Mouse (Mus musculus) common myeloid progenitor, adult 5-6 weeks (primary cell): ENCODE results near the gene Rinl. TPM values are rescaled to one million over a fixed set of nuclear protein-coding genes. Genes with fewer than 3 reads are reported as not detected.

ENCODE experiments used
- ATAC-seq: replicated peaks from 2 replicates; pipeline ENCODE4 v1.8.0; 2016; ENCODE audit warnings: low read depth, mild to moderate bottlenecking, moderate TSS enrichment, inconsistent platforms; ENCODE audit not compliant: poor library complexity, severe bottlenecking
- total RNA-seq: library from RNA; stranded (forward); fragments of 200-1000, 187-1606 nt; gene quantifications from 2 replicates; pipeline ENCODE4 v1.2.3, GENCODE M21; 2017

Gene Rinl
- total RNA-seq, 1 experiment from 2014 or later: 35.6 TPM

DNA sequence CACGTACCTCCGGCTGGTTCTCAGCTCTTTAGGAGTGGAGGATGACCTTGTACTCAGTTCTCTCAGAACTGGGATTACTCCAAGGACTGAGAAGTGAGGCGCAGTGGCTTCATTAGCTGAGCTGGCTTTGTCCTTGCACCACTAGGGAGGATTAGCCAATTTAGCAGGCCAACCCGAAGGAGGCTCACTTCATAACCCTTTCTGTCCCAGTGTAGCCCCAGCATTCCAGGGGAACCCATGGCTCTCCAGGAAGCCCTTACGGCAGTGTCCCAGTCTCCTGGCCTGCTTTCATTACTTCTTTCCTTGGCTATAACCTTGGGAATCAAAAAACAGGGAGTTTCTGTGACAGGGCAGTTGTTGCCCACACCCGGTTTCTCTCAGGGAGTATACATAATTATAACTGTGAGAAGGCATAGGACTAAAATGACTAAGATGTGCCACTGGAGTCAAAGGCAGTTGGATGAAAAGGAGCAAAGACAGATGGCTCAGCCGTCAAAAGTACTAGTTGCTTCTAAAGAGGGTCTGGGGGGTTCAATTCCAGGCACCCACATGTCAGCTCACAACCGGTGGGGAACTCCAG is 19.0 kb downstream of the Rinl start:
- no peak for ATAC-seq

DNA sequence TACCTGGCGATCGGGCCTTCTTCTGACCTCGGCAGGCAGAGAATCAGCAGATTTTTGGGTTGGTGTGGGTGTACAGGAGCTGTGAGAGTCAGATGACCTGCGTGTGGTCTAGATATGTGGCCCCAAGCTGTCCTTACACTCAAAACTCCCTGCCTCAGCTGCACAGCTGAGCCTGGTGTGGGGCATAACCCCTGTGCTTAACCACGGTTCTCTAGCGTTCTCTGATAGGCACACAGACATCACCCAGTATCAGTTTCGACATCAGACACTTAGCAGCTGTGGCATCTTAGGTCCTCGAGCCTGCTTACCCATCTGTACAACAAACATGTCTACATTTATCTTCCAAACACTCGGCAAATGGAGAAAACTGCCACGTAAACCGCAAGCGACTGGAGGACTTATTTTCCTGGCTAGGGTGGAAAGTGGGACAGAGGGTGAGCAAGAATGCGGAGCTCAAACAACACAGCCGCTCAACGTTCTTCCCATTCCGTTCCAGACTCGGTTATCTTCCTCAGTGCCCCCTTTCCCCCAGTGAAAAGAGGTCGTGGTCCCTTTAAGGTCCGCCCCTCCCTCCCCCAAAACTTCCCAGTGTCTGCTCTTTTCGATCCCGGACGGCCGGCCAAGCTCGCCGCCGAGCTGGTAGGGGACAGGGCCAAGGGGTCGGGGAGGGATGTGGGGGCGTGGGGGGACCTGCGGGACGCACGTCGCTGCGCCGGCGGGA is 19.6 kb downstream of the Rinl start, which contains the start of gene Hnrnpl:
TSS of gene Hnrnpl (plus strand) at position 321 of the 721 bp plus-strand sequence.
- ATAC-seq: peak; percentile 9; the same call in 1 of the 2 replicates

DNA sequence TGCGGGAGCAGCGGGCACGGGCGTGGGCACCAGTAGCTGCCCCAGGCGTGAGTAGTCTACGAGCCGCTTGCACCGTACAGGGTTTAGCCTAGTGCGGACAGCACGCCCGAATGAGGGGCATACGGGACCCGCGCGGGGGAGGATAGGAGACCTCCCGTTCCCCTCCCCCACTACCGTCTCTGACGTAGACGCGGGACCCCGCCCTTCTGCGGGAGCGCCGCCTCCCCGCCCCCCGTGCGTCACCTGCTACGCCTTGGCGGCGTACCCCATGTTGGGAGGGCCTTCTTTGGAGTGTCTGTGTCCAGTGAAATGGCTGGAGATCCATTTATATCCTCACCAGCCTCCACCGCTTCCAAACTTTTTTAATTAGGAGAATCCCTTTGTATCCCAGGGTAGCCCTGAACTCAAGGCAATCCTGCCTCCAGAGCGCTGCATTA is 20.2 kb downstream of the Rinl start:
- ATAC-seq: peak; percentile 50

DNA sequence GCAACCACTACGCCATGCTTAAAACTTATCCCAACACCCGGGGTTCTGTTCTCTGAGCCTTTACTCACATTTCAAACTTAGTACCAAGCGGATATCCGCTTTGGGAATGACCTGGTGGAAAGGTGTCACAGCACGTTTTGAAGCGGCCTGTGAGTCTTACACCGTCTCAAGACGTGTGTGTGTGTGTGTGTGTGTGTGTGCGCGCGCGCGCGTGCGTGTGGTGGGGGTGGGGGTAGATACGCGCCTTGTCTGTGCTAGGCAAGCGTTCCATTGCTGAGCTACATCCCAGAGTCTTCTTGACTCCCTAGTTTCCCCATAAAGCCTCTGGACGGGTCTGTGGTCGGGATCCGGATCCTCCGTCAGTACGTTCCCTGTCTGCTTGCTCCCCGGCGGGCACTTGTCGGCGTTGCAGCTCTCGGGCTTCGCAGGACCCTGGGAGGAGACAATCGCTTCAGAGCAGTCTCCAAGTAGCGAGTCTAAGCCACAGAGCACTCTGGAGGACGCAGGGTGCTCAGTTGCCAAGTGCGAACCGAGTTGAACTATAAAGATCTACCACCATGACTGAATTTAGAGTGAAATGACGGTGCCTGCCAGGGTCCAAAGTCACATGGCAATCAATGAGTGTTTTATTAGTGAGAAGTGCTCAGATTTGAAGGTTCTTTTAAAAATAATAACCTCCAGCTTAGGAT is 20.8 kb downstream of the Rinl start:
- peak; percentile 4 for ATAC-seq

DNA sequence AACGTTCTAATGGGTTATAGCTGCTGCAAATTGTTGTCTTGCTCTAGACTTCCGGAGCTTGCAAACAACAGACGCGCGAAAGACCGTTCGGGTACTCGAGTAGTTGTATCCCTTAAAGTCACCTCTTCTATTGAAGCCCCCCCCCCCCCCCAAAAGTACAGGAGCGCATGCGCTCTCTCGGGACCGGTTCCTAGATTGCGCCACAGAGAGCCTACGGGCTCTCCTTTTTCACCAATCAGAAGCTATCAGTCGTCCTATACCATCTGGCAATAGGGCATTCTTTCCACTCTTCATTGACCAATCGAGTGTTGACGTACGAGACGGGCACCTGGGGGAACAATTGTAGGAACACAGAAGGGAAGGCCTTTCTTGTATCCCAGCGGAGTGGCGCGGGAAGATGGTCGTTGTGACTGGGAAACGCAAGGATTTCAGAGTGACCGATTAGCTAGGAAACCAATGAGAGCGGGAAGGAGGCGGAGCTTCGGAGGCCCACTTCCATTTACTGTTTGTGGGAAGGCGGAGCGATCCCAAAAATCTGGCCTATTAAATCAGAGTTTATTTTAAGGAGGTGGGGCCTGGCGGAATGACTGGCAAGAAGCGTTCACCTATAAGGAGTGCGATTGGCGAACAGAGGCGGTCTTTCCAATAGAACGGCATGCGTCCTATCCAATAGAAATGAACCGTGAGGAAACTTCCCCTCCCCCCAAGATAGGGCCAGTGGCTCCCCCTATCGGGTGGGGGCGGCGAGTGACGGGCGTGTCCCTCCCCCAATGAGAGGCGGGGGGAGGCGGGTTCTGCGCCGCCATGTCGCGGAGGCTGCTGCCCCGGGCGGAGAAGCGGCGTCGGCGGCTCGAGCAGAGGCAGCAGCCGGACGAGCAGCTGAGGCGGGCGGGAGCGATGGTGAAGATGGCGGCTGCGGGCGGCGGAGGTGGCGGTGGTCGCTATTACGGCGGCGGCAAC is 21.6 kb downstream of the Rinl start:
- peak; percentile 62 for ATAC-seq

DNA sequence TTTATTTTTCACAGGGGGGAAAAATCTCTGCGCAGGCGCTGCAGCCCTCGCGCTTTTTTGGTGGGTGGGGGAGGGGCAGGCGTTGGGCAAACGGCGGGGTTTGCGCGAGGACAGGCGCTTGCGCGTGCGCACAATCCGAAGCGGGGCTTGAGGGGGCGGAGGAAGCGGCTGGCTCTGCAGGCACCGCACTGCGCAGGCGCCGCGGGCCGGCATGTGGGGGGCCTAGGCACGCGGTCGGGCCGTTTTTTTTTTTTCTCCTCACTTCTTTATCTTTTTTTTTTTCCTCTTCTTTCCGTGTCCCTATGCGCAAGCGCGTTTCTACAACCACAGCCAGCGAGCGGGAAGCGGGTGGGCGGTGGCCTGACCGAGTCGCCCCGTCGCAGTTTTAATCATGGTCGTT is 22.5 kb downstream of the Rinl start:
- peak; percentile 13 for ATAC-seq

DNA sequence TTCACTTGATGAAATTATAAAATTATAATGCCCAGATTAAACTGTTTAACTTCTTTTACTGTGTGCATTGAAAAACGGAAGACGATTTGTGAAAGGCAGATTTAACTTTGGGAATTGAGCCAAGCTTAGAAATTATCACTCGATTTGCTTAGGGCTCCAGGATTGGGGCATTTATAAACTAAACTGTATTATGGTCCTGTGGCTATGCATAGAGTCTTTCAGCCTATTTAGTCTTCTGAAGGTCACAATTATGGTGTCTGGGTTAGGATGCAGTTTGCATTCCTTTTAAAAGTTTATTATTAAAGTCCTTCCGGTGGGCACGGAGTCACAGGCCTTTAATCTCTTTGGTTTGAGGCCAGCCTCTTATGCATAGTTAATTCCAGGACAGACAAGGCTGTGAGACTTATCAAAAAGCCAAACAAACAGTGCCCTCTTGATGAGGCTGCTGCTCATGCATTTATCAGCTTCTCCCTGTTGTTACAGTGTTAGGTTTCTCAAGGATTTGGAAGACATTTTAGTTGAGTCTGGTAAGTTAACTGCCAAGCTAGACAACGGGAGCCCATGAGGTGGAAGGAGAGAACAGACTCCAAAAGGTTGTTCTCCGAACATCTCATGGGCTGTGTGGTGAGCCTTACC is 23.0 kb downstream of the Rinl start:
- no peak for ATAC-seq

DNA sequence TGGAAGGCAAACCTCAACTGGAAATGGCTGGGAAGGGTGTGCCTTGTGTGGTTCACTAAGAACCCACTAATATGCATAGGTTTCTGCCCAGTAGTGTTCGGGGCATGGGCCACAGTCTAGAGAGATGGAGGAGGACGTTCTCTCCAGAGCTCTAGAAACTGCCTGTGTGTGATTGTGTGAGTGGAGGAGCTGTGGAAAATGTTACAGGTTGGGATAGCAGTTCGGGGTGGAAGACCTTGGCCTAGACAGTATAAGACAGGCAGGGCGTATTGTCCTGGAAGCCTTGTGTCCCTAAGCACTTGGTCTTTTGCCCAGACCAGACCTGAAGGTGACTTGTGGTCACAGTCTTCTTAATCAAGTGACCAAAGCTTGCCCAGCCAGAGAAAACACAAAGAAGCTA is 23.7 kb downstream of the Rinl start:
- ATAC-seq: no peak

DNA sequence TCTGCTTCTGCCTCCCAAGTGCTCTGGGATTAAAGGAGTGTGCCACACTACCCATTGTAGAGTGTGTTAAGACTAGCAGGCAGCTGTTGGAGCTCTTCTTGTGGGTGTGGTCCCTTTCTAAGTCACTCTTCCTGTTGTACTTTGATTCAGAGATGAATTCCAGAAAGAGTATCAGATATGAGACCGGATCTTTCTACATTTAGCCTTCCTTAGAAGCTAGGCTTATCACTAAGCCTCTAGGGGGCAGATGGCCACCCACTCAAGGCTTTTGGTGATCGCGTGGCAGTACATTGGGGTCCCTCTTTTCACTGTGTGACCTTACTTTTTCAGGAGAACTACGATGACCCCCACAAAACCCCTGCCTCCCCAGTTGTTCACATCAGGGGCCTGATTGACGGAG is 24.2 kb downstream of the Rinl start:
- ATAC-seq: no peak

DNA sequence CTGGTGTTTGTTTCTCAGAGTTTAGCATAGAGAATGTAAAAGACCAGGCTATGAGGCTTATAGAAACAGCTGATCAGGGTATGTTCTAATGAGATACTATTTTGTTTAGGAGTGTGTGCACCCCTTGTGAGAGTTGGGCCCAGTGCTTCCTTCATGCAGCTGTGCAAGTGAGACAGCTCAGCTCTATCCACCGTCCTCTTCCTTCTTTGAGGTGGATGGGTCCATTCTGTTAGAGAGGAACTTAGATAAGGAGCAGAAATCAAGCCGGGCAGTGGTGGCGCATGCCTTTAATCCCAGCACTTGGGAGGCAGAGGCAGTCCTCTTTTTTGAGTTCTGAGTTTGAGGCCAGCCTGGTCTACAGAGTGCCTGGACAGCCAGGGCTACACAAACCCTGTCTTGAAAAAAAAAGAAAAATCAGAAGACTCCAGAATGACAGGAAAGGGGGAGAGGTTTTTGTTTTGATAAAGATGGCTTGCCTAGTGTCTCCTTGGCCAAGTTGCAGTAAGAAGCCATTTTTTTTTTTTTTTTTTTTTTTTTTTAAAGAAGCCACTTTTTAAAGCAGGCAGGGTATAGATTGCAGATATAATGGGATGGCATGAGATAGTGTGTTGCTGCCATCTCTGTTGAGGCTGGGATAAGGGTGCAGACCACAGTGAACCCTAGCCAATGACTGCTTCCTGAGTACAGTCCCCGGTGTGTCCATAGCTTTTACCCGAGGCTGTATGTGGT is 25.7 kb downstream of the Rinl start:
- no peak for ATAC-seq

DNA sequence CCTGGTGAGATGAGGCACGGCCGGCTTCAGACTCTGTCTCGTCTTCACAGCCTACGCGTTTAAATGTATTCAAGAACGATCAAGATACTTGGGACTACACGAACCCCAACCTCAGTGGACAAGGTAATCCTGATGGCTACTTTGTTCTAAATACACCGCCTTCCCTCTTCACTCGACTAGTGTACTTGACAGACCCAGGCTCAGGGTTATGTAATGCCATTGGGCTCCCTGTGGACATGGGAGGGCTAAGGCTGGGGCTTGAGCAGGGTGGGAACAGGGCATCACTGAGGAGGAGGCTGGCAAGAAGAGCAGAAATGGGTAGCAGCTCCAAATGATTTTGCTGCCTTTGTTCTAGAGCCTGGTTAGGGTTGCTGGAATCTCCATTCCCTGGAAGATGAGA is 26.5 kb downstream of the Rinl start:
- ATAC-seq: no peak

DNA sequence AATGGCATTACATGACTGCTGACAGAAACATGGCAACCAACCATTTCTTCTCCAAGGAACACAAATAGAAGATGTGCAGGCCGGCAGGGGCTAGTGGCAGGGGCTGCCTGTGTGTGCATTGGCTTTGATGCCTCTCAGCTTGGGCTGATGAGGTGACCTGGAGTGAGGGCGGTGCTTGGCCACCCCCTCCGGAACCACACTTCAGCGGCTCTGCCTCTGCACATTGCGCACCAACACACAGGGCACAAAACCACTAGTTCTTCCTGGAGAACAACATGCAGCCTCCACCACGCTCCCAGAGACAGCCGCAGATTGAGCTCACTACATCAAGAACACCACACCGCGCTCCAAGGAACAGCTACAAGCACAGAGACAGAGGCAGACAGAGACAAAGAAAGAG is 27.4 kb downstream of the Rinl start:
- ATAC-seq: no peak

DNA sequence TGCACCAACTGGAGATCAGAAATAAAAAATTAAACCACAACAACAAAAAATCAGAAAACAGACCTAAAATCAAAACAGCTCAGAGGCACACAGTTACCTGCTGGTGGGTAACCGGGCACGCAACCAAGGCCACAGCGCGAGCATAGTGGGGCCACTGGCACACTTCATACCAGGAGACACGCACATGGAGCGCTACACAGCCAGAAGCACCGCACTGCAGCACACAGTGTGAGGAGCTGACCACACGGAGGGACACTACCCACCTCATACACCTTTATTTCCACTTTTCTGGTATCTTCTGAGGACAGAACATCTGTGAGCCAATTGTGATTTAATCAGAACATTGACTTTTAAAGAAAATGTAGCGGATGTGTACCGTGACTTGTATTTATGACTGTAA is 28.2 kb downstream of the Rinl start:
- ATAC-seq: no peak

DNA sequence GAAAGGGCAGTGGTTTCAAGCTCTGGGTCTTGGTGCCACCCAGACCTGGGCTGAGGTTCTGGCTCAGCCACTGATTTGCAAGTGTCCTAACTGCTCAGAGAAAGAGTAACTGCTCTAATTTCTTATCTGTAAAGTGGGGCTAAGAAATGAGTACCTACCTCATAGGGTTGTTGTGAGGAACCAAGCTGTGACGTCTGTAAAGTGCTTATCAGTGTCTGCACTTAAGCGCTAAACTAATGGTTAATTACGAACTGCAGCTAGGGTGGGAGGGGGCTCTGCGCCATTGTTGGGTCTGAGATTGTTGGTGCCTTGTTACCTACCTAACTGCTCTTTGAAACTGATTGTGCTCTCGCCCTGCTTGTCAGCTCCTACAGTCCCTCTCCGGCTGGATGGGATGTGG is 28.8 kb downstream of the Rinl start:
- ATAC-seq: no peak

DNA sequence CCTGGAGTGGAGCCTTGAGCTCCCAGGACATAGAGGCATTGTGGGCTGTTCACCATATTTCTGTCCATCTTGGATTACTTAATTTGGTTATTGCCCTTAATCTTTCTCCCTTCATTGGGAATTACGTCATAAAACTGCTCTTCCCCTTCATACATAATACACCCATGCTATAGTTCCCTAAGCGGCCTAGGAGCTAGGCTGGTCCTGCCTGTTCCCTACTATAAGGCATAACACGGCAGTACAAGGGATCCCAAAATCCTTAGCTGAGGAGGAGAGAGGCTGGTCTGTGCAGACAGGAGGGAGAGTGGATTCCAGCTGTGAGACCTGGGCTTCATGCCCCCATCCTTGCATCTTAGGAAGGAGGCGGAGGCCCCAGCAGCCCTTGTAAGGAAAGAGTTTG is 29.2 kb downstream of the Rinl start:
- no peak for ATAC-seq

DNA sequence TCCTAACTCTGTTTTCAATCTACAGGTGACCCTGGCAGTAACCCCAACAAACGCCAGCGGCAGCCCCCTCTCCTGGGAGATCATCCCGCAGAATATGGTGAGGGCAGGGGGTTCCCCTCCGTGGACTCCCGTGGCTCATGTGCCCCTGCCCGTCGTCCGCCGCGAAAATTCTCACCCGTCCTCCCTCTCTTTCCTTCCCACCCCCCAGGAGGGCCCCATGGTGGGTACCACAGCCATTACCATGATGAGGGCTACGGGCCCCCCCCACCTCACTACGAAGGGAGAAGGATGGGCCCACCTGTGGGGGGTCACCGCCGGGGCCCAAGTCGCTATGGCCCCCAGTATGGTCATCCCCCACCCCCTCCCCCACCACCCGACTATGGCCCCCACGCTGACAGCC is 29.7 kb downstream of the Rinl start:
- ATAC-seq: no peak

DNA sequence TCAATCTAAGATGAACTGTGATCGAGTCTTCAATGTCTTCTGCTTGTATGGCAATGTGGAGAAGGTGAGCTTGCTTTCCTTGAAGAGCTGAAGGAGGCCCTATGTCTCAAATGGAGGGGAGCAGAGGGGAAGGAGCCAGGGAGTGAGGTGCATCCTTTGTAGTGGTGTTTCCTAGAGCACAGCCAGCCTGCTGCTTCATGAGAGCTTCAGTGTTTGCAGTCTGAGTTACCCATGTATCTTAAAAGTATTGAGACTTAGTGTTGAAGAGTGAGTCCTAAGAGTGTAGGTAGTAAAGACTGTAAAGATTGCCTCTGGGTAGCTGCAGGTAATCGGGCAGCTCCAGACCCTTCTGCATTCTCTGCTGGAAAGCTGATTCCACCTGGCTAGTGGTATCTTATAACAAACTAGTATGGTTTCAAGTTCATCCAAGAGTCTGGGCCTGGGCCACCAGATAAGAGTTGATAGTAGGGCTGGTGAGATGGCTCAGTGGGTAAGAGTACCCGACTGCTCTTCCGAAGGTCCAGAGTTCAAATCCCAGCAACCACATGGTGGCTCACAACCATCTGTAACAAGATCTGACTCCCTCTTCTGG is 30.2 kb downstream of the Rinl start:
- ATAC-seq: no peak

DNA sequence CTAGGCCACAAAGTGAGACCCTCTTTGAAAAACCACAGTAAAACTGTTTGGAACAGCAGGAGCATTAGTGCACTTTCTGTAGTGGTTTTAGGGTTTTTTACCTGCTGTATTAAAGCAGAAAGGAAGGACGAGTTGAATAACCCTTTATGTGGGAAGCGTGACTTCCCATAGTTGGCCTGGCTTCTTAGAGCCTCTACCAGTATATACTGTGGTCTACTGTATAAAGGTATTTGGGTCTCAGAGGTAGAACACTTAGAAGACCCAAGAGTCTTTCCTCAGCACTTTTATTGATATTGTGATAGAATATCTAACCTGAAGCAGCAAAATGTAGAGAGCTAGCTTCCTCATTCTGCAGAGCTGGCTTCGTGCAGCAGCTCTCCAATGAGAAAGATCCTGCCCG is 30.8 kb downstream of the Rinl start:
- no peak for ATAC-seq
